Mouse (Mus musculus) neural tube, embryonic 11.5 days (tissue): ENCODE data around the gene Sinhcaf. TPM values are rescaled to one million over a fixed set of nuclear protein-coding genes. Genes with fewer than 3 reads are reported as not detected.

ENCODE experiments used
- ATAC-seq: fragments of 200-750 bp; cut with Nextera tagmentation; 2 replicates; pipeline ENCODE4 v1.8.0; 2017; ENCODE audit warnings: moderate number of reproducible peaks, mild to moderate bottlenecking, moderate TSS enrichment, moderate library complexity; ENCODE audit not compliant: insufficient read depth, low FRiP score, low TSS enrichment
- DNase-seq: peaks from one replicate; pipeline ENCODE4 v3.0.0-alpha.2; 2015; ENCODE audit warnings: low spot score
- H3K27ac ChIP-seq: fragments of 300-500 bp; sonication (generic); 2 replicates; pipeline ENCODE4 v1.5.1; 2014; ENCODE audit warnings: low read depth, mild to moderate bottlenecking, low read length
- H3K27me3 ChIP-seq: fragments of 300-500 bp; sonication (generic); 2 replicates; pipeline ENCODE4 v1.6.1; 2014; ENCODE audit warnings: mild to moderate bottlenecking, low read length, mixed read lengths; ENCODE audit not compliant: control insufficient read depth, insufficient read depth
- H3K36me3 ChIP-seq: fragments of 300-500 bp; sonication (generic); 2 replicates; pipeline ENCODE4 v1.6.1; 2014; ENCODE audit warnings: mild to moderate bottlenecking, low read length, moderate library complexity, mixed read lengths; ENCODE audit not compliant: control insufficient read depth, insufficient read depth
- H3K4me1 ChIP-seq: fragments of 300-500 bp; sonication (generic); 2 replicates; pipeline ENCODE4 v1.6.1; 2014; ENCODE audit warnings: low read length, mixed read lengths; ENCODE audit not compliant: control insufficient read depth, insufficient read depth
- H3K4me2 ChIP-seq: fragments of 300-500 bp; sonication (generic); 2 replicates; pipeline ENCODE4 v1.6.1; 2014; ENCODE audit warnings: low read depth, mild to moderate bottlenecking, moderate library complexity
- H3K4me3 ChIP-seq: fragments of 300-500 bp; sonication (generic); 2 replicates; pipeline ENCODE4 v1.5.1; 2014; ENCODE audit warnings: low read depth, low read length
- H3K9ac ChIP-seq: fragments of 300-500 bp; sonication (generic); 2 replicates; pipeline ENCODE4 v1.6.1; 2014; ENCODE audit warnings: mild to moderate bottlenecking, low read length
- H3K9me3 ChIP-seq: fragments of 300-500 bp; sonication (generic); 2 replicates; pipeline ENCODE4 v1.6.1; 2016; ENCODE audit warnings: low read length; ENCODE audit not compliant: control insufficient read depth
- WGBS: fragments of 180-500 bp; shearing (Covaris S2); extraction: QIAGEN DNeasy Blood & Tissue Kit; methylation state at CpG from one replicate; pipeline ENCODE4 v1.1.7; 2014; 5-methylcytosine and 5-hydroxymethylcytosine counted together
- polyA plus RNA-seq: library from polyadenylated mRNA; unstranded; fragments of >200 nt; fragmentation: Nextera tagmentation; extraction: Ambion mirVana; gene quantifications from 2 replicates; pipeline ENCODE4 v1.2.1, GENCODE M21; 2014

Sinhcaf gene
- polyA plus RNA-seq, 1 experiment from 2014 or later = 270 TPM

GRCm38 (mm10) chr6:148980495-148980894 lies 34.2 kb upstream of the Sinhcaf start:
- H3K4me1 ChIP-seq = no peaks in the 10 kb centered on the region
- H3K36me3 ChIP-seq = no peaks in the 10 kb centered on the region
- whole genome bisulfite sequencing = 79% methylated on average over 3 of the region's 3 CpGs
- no peak overlapping the region for H3K27ac ChIP-seq
- H3K27me3 ChIP-seq = no peaks in the 10 kb centered on the region
- no peak overlapping the region for H3K9ac ChIP-seq
- ATAC-seq (no peak), DNase-seq (no peak)
- no peak overlapping the region for H3K4me3 ChIP-seq
- H3K9me3 ChIP-seq = no peaks in the 10 kb centered on the region
- H3K4me2 ChIP-seq = no peak overlapping the region

GRCm38 (mm10) chr6:148975096-148975495 lies 28.8 kb upstream of the Sinhcaf start:
- no peaks in the 10 kb centered on the region for H3K36me3 ChIP-seq
- 97% methylated on average over 3 of the region's 3 CpGs for WGBS
- no peak for ATAC-seq

GRCm38 (mm10) chr6:148972891-148973290 lies 26.6 kb upstream of the Sinhcaf start:
- H3K4me1 ChIP-seq = no peaks in the 10 kb centered on the region; the same call in 1 of the 2 replicates
- no peak overlapping the region for H3K4me2 ChIP-seq
- no peak for ATAC-seq
- no peaks in the 10 kb centered on the region for H3K36me3 ChIP-seq
- H3K4me3 ChIP-seq = no peak overlapping the region
- no peaks in the 10 kb centered on the region for H3K27me3 ChIP-seq
- no peak overlapping the region for H3K27ac ChIP-seq
- WGBS = 81% methylated on average over 2 of the region's 2 CpGs
- no peaks in the 10 kb centered on the region for H3K9me3 ChIP-seq
- no peak for DNase-seq
- no peak overlapping the region for H3K9ac ChIP-seq

More at GRCm38 (mm10) chr6:148975096-148975495, 28.8 kb upstream of the Sinhcaf start:
- H3K4me2 ChIP-seq = no peak overlapping the region
- no peak overlapping the region for H3K27ac ChIP-seq
- no peaks in the 10 kb centered on the region; the same call in 1 of the 2 replicates for H3K4me1 ChIP-seq
- no peaks in the 10 kb centered on the region for H3K27me3 ChIP-seq
- H3K9me3 ChIP-seq = no peaks in the 10 kb centered on the region
- no peak overlapping the region for H3K4me3 ChIP-seq
- no peak overlapping the region for H3K9ac ChIP-seq
- no peak for DNase-seq

- no peaks in the 10 kb centered on the region for H3K9me3 ChIP-seq
- no peaks in the 10 kb centered on the region for H3K36me3 ChIP-seq
- H3K4me2 ChIP-seq = no peak overlapping the region
- 33% methylated on average over 9 of the region's 9 CpGs for WGBS
- H3K4me3 ChIP-seq = no peak overlapping the region
- ATAC-seq (no peak), DNase-seq (no peak)
- H3K27ac ChIP-seq = no peak overlapping the region
- no peak overlapping the region for H3K9ac ChIP-seq
- no peaks in the 10 kb centered on the region; the same call in 1 of the 2 replicates for H3K4me1 ChIP-seq
- H3K27me3 ChIP-seq = no peaks in the 10 kb centered on the region
Observed at GRCm38 (mm10) chr6:148972059-148972848, 26.0 kb upstream of the Sinhcaf start.

GRCm38 (mm10) chr6:148971385-148971940 lies 25.2 kb upstream of the Sinhcaf start:
- no peaks in the 10 kb centered on the region for H3K27me3 ChIP-seq
- DNase-seq = no peak
- H3K4me1 ChIP-seq = no peaks in the 10 kb centered on the region; the same call in 1 of the 2 replicates
- ATAC-seq = no peak
- H3K9ac ChIP-seq = no peak overlapping the region
- H3K9me3 ChIP-seq = no peaks in the 10 kb centered on the region
- H3K27ac ChIP-seq = no peak overlapping the region
- no peak overlapping the region for H3K4me2 ChIP-seq
- WGBS = 40% methylated on average over 9 of the region's 9 CpGs
- H3K4me3 ChIP-seq = no peak overlapping the region
- H3K36me3 ChIP-seq = no peaks in the 10 kb centered on the region

- Histone ChIP-seq H3K4me2 (no peak overlapping the region), H3K4me1 (no peaks in the 10 kb centered on the region), H3K9ac (no peak overlapping the region), H3K36me3 (no peaks in the 10 kb centered on the region), H3K27me3 (no peaks in the 10 kb centered on the region), H3K4me3 (no peak overlapping the region), H3K27ac (no peak overlapping the region), H3K9me3 (no peaks in the 10 kb centered on the region)
- no peak for DNase-seq
- no peak for ATAC-seq
- 31% methylated on average over 1 of the region's 1 CpGs for WGBS
Observed at GRCm38 (mm10) chr6:148961285-148961684, 15.0 kb upstream of the Sinhcaf start.

- Histone ChIP-seq H3K36me3 (no peaks in the 10 kb centered on the region), H3K27me3 (no peaks in the 10 kb centered on the region), H3K9ac (no peak overlapping the region), H3K4me3 (no peak overlapping the region), H3K4me2 (no peak overlapping the region), H3K9me3 (no peaks in the 10 kb centered on the region), H3K27ac (no peak overlapping the region), H3K4me1 (no peaks in the 10 kb centered on the region)
- ATAC-seq (no peak), DNase-seq (no peak)
- WGBS = 66% methylated on average over 4 of the region's 4 CpGs
Observed at GRCm38 (mm10) chr6:148959540-148960238, 13.4 kb upstream of the Sinhcaf start.

GRCm38 (mm10) chr6:148958712-148959111 lies 12.4 kb upstream of the Sinhcaf start:
- WGBS = 90% methylated on average over 1 of the region's 1 CpGs
- H3K9ac ChIP-seq = no peak overlapping the region
- ATAC-seq = no peak

More at GRCm38 (mm10) chr6:148958712-148959111, 12.4 kb upstream of the Sinhcaf start:
- H3K9me3 ChIP-seq = no peaks in the 10 kb centered on the region
- H3K27me3 ChIP-seq = no peaks in the 10 kb centered on the region
- no peaks in the 10 kb centered on the region for H3K36me3 ChIP-seq
- no peak overlapping the region for H3K4me3 ChIP-seq
- no peak for DNase-seq
- no peak overlapping the region for H3K27ac ChIP-seq
- no peaks in the 10 kb centered on the region for H3K4me1 ChIP-seq
- no peak overlapping the region for H3K4me2 ChIP-seq
